Mouse (Mus musculus) myocyte (in vitro differentiated cells): ENCODE data around the gene Cnot2. TPM values are rescaled to one million over a fixed set of nuclear protein-coding genes. Genes with fewer than 3 reads are reported as not detected.

Experiments
- H3K27me3 ChIP-seq: one replicate; pipeline ENCODE4 v1.6.1; 2011; ENCODE audit not compliant: control insufficient read depth, insufficient read depth, insufficient read length
- H3K36me3 ChIP-seq: one replicate; pipeline ENCODE4 v1.6.1; 2011; ENCODE audit not compliant: control insufficient read depth, insufficient read depth
- H3K4me2 ChIP-seq: one replicate; pipeline ENCODE4 v1.6.1; 2011; ENCODE audit warnings: low read depth, control low read depth
- H3K4me3 ChIP-seq: one replicate; pipeline ENCODE4 v1.5.1; 2011; ENCODE audit warnings: mild to moderate bottlenecking, control low read depth, moderate library complexity
- H3K79me2 ChIP-seq: one replicate; pipeline ENCODE4 v1.6.1; 2011; ENCODE audit not compliant: control insufficient read depth, insufficient read depth
- H3ac ChIP-seq: one replicate; pipeline ENCODE4 v1.6.1; 2011; ENCODE audit not compliant: control insufficient read depth, insufficient read length
- CEBPB ChIP-seq: IDR thresholded peaks from 2 replicates; pipeline ENCODE4 v1.6.1; 2011; ENCODE audit warnings: mild to moderate bottlenecking, moderate library complexity; ENCODE audit not compliant: poor library complexity, insufficient read depth, severe bottlenecking
- E2F4 ChIP-seq: IDR thresholded peaks from one replicate; pipeline ENCODE4 v1.6.1; 2011; ENCODE audit warnings: mild to moderate bottlenecking, control low read depth, moderate library complexity; ENCODE audit not compliant: insufficient read depth
- MAX ChIP-seq: IDR thresholded peaks from one replicate; pipeline ENCODE4 v1.6.1; 2011; ENCODE audit warnings: low read depth, mild to moderate bottlenecking, control low read depth
- MYOD1 ChIP-seq, 3 experiments: IDR thresholded peaks; one replicate each; pipeline ENCODE4 v1.6.1; 2011; ENCODE audit warnings: control low read depth in 2 of 3, low read depth in 2 of 3, mild to moderate bottlenecking in 2 of 3, moderate library complexity in 1 of 3; ENCODE audit not compliant: insufficient read length in 2 of 3, control insufficient read depth in 1 of 3
- MYOG ChIP-seq, 3 experiments: IDR thresholded peaks; one replicate each; pipeline ENCODE4 v1.6.1; 2011; ENCODE audit warnings: control low read depth in 2 of 3, low read depth in 2 of 3, mild to moderate bottlenecking in 2 of 3; ENCODE audit not compliant: insufficient read length in 2 of 3, control insufficient read depth in 1 of 3, insufficient read depth in 1 of 3
- POLR2A ChIP-seq: IDR thresholded peaks from one replicate; pipeline ENCODE4 v1.6.1; 2011; ENCODE audit warnings: low read depth, mild to moderate bottlenecking, control low read depth, moderate library complexity; ENCODE audit not compliant: insufficient read length
- POLR2AphosphoS2 ChIP-seq: IDR thresholded peaks from one replicate; pipeline ENCODE4 v1.6.1; 2011; ENCODE audit warnings: low read depth, control low read depth; ENCODE audit not compliant: insufficient read length
- REST ChIP-seq: IDR thresholded peaks from one replicate; pipeline ENCODE4 v1.6.1; 2011; ENCODE audit warnings: mild to moderate bottlenecking, control low read depth, moderate library complexity; ENCODE audit not compliant: insufficient read depth, insufficient read length
- SRF ChIP-seq: IDR thresholded peaks from one replicate; pipeline ENCODE4 v1.6.1; 2011; ENCODE audit warnings: low read depth; ENCODE audit not compliant: control insufficient read depth, insufficient read length
- TCF12 ChIP-seq: IDR thresholded peaks from one replicate; pipeline ENCODE4 v1.6.1; 2011; ENCODE audit warnings: mild to moderate bottlenecking, control low read depth; ENCODE audit not compliant: poor library complexity, insufficient read depth, severe bottlenecking
- TCF3 ChIP-seq: IDR thresholded peaks from one replicate; pipeline ENCODE4 v1.6.1; 2011; ENCODE audit warnings: low read depth, control low read depth; ENCODE audit not compliant: insufficient read length
- USF1 ChIP-seq: IDR thresholded peaks from one replicate; pipeline ENCODE4 v1.6.1; 2011; ENCODE audit warnings: low read depth, mild to moderate bottlenecking, control low read depth, moderate library complexity
- polyA plus RNA-seq: library from polyadenylated mRNA; unstranded; fragments of >200 nt; fragmentation: generic; extraction: Trizol; gene quantifications from one replicate; pipeline ENCODE4 v1.2.1, GENCODE M21; 2012; ENCODE audit warnings: missing spikeins

Gene Cnot2
- polyA plus RNA-seq, 1 experiment = 23.8 TPM

GRCm38 (mm10) chr10:116463753-116464345 lies 117.5 kb downstream of the Cnot2 start:
- Histone ChIP-seq H3K27me3 (no peaks in the 10 kb centered on the region), H3K79me2 (no peaks in the 10 kb centered on the region), H3K4me2 (no peak overlapping the region), H3ac (no peak overlapping the region), H3K4me3 (no peak overlapping the region), H3K36me3 (no peaks in the 10 kb centered on the region)
- TF ChIP-seq MAX (no peak), CEBPB (no peak), E2F4 (no peak), USF1 (no peak), MYOD1 (IDR thresholded peaks at IDR 0.05; ENCODE audit: control insufficient read depth in 1 of 3, insufficient read length in 2 of 3, low read depth in 2 of 3) (no peak), MYOG (IDR thresholded peaks at IDR 0.05; ENCODE audit: control insufficient read depth in 1 of 3, insufficient read depth in 1 of 3, insufficient read length in 2 of 3, low read depth in 2 of 3) (no peak), TCF3 (no peak), SRF (no peak), POLR2A (no peak)

GRCm38 (mm10) chr10:116461443-116461842 lies 119.9 kb downstream of the Cnot2 start:
- Histone ChIP-seq H3ac (no peak overlapping the region), H3K4me2 (no peak overlapping the region), H3K4me3 (no peak overlapping the region), H3K36me3 (no peaks in the 10 kb centered on the region), H3K27me3 (no peaks in the 10 kb centered on the region), H3K79me2 (no peaks in the 10 kb centered on the region)
- TF ChIP-seq CEBPB (no peak), REST (no peak), USF1 (no peak), MYOD1 (IDR thresholded peaks at IDR 0.05; ENCODE audit: control insufficient read depth in 1 of 3, insufficient read length in 2 of 3, low read depth in 2 of 3) (no peak), TCF3 (no peak), SRF (no peak), MAX (no peak)

- Histone ChIP-seq H3K79me2 (no peaks in the 10 kb centered on the region), H3K4me2 (no peak overlapping the region), H3K27me3 (no peaks in the 10 kb centered on the region), H3ac (no peak overlapping the region), H3K36me3 (no peaks in the 10 kb centered on the region), H3K4me3 (no peak overlapping the region)
- TF ChIP-seq POLR2AphosphoS2 (no peak), CEBPB (no peak), USF1 (no peak), MAX (no peak), POLR2A (no peak), TCF12 (no peak), SRF (no peak), MYOG (IDR thresholded peaks at IDR 0.05; ENCODE audit: control insufficient read depth in 1 of 3, insufficient read depth in 1 of 3, insufficient read length in 2 of 3, low read depth in 2 of 3) (no peak), E2F4 (no peak), MYOD1 (IDR thresholded peaks at IDR 0.05; ENCODE audit: control insufficient read depth in 1 of 3, insufficient read length in 2 of 3, low read depth in 2 of 3) (no peak), TCF3 (no peak), REST (no peak)
These were observed 122.5 kb downstream of the Cnot2 start for GRCm38 (mm10) chr10:116458786-116459185.

GRCm38 (mm10) chr10:116452771-116453170 lies 128.5 kb downstream of the Cnot2 start:
- H3K4me2 ChIP-seq = no peak overlapping the region

GRCm38 (mm10) chr10:116450621-116451020 lies 130.7 kb downstream of the Cnot2 start:
- no peaks in the 10 kb centered on the region for H3K27me3 ChIP-seq
- no peak for TF ChIP-seq CEBPB
- no peak for TF ChIP-seq E2F4
- TF ChIP-seq REST = no peak
- H3K36me3 ChIP-seq = no peaks in the 10 kb centered on the region
- no peak overlapping the region for H3K4me2 ChIP-seq
- H3K4me3 ChIP-seq = no peak overlapping the region
- H3K79me2 ChIP-seq = no peaks in the 10 kb centered on the region
- no peak overlapping the region for H3ac ChIP-seq

More at GRCm38 (mm10) chr10:116452771-116453170, 128.5 kb downstream of the Cnot2 start:
- no peak overlapping the region for H3K4me3 ChIP-seq
- H3K27me3 ChIP-seq = no peaks in the 10 kb centered on the region
- no peaks in the 10 kb centered on the region for H3K36me3 ChIP-seq
- no peaks in the 10 kb centered on the region for H3K79me2 ChIP-seq
- TF ChIP-seq POLR2AphosphoS2 = no peak
- no peak for TF ChIP-seq USF1
- TF ChIP-seq E2F4 = no peak
- no peak for TF ChIP-seq MAX
- no peak for TF ChIP-seq TCF3
- TF ChIP-seq MYOG (IDR thresholded peaks at IDR 0.05; ENCODE audit: control insufficient read depth in 1 of 3, insufficient read depth in 1 of 3, insufficient read length in 2 of 3, low read depth in 2 of 3) = no peak
- TF ChIP-seq SRF = no peak
- TF ChIP-seq REST = no peak
- no peak for TF ChIP-seq CEBPB
- TF ChIP-seq POLR2A = no peak
- TF ChIP-seq TCF12 = no peak
- TF ChIP-seq MYOD1 (IDR thresholded peaks at IDR 0.05; ENCODE audit: control insufficient read depth in 1 of 3, insufficient read length in 2 of 3, low read depth in 2 of 3) = no peak
- no peak overlapping the region for H3ac ChIP-seq
